Mouse (Mus musculus) kidney, adult 18-20 months (tissue): Measurements from ENCODE around the gene Dab2ip.

ENCODE experiments used
- DNase-seq: peaks from one replicate; pipeline ENCODE4 v3.0.0; 2021

Dab2ip gene

GRCm38 (mm10) chr2:35557911-35558825, at the start of gene Dab2ip:
Gene Dab2ip (plus strand): TSS chr2:35558266.
- no peak for DNase-seq

- DNase-seq = peak; percentile 44
Measured at GRCm38 (mm10) chr2:35508597-35509342, 49.3 kb upstream of the Dab2ip start.

DNA sequence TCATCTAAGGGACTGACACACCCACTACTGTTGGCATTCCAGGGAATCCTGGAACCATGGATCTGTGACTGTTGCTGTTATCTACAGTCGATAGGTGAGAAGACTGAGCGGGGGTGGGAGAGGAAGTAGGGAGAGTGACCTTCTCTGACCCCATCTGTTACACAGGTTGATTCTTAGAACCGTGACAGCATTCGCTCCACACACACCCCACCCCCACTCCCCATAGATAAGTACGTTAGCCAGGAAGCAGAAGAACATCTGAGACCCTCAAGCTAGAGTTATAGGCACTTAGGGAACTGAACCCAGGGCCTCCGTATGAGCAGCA, 48.8 kb upstream of the Dab2ip start:
- DNase-seq = no peak

DNA sequence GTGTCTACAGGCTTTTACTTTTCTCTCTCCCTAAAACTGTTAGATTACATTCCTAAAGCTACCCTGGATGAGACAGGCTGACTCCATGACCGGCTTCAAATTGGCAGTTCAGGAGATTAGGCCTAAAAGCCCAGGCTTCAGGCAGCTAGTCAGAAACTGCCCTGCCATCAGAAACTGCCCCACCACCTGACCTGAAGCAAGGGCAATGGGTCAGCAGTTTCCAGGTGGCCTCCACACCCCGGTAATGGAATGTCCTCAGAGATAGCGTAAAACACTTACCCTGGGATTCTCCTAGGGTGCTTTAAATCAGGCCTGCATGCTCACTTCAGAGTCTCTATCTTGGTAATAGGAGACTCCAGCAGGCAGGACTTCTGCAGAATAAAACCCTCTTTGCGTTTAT, 48.2 kb upstream of the Dab2ip start:
- DNase-seq = no peak

- DNase-seq = no peak
Measured at GRCm38 (mm10) chr2:35510920-35511319, 47.1 kb upstream of the Dab2ip start.

- DNase-seq = no peak
Measured at GRCm38 (mm10) chr2:35512226-35512625, 45.8 kb upstream of the Dab2ip start.

GRCm38 (mm10) chr2:35514051-35514892, 43.8 kb upstream of the Dab2ip start:
- DNase-seq = peak; percentile 64

GRCm38 (mm10) chr2:35526612-35527242, 31.3 kb upstream of the Dab2ip start:
- no peak for DNase-seq

DNA sequence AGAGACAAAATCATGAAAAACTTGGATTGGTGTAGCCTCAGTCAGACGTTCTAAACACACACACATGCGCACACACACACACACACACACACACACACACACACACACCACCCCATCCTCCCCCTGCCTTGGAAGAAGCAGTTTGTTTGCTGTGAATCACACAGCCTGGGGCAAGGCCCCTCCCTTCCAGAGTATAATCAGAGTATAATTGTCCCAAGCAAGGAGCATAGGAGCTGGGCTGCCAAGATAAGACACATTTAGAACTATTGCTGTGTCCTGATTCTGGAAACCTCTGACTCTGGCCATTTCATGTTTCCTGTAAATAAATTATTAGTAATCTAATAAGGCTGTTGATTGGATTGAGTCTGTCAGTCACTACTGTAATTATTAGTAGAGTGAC, 29.0 kb upstream of the Dab2ip start:
- no peak for DNase-seq

DNA sequence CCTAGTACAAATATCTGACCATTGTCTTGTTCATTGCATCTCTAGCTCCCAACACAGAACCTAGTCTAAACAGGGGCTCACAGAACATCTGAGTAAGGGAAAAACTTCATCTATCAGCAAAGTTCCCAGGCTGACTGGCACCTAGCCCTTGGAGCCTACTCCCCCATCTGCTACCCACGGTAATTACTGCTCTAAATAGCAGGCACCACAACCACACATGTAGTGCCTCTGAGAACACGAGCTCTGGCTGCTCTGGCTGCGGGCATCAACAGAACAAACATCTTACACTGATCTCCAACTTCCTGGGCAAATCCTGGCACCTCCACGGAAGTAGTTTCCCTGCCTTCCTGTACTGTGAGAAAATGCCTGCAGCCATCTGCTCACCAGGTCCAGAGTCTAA, 28.2 kb upstream of the Dab2ip start:
- DNase-seq = no peak

- DNase-seq = no peak
Measured at GRCm38 (mm10) chr2:35530732-35531131, 27.3 kb upstream of the Dab2ip start.

GRCm38 (mm10) chr2:35533646-35534045, 24.4 kb upstream of the Dab2ip start:
- DNase-seq = no peak

GRCm38 (mm10) chr2:35539276-35539972, 18.6 kb upstream of the Dab2ip start:
- peak; percentile 85 for DNase-seq

GRCm38 (mm10) chr2:35540798-35541197, 17.3 kb upstream of the Dab2ip start:
- DNase-seq = no peak

GRCm38 (mm10) chr2:35544717-35545116, 13.3 kb upstream of the Dab2ip start:
- peak; percentile 70 for DNase-seq

DNA sequence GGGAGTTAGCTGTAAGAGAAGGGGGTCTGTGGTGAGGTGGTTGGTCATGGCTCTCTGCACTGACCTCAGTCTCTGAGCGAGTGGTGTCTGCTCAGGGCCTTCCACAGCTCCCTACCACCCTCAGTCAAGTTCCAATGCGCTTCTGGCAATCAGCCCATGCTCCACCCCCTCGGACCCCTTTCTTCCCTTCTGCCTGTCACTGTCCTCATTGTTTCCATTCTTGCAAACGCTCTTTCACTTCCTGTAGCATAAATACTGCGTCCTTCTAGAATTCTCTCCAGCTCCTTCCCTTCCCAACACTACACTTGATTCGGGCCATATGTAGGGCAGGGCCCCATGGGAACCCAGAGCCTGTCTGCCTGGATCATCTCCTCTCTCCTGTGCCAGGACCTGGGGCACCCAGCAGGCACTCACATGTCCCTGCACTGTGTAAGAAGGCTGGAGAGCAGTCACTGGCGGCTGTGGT, 12.9 kb upstream of the Dab2ip start:
- no peak for DNase-seq

- DNase-seq = no peak
Measured at GRCm38 (mm10) chr2:35546462-35546861, 11.6 kb upstream of the Dab2ip start.

DNA sequence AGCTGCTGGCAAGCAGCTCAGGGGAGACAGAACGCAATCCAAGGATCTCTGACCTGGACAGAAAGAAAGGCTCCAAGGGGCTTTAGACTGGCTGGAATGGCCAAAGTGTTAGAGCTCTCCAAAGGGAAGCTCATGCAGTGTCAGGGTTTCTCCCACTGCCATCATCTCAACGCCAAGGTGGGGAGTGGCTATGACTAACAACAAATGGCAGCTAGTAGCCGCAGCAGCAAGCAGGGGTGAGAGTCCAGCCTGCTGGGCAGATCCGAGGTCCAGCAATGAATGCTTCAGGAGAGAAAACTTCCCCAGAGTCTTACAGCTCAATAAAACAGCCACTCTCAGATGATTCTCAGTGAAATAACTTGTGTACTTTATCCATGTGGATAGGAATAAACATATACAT, 8.9 kb upstream of the Dab2ip start:
- no peak for DNase-seq

DNA sequence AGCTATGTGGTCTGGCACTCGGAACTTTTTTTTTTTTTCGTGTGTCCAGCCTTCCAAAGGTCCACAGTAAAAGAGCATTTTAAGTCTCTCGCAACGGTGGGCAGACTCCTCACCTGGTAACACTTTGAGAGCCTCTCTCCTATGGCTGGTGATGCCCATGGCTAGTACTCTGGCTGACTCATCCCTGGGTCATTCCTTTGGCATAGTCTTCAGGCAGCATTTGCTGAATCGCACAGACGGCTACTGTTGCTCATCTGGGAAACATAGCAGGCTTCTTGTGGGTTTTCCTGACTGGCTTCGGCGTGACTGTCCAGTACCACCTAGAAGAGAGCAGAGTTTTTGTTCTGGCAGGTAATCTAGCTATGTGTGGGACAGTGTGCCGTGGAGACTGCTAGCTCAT, 8.0 kb upstream of the Dab2ip start:
- DNase-seq = no peak

DNA sequence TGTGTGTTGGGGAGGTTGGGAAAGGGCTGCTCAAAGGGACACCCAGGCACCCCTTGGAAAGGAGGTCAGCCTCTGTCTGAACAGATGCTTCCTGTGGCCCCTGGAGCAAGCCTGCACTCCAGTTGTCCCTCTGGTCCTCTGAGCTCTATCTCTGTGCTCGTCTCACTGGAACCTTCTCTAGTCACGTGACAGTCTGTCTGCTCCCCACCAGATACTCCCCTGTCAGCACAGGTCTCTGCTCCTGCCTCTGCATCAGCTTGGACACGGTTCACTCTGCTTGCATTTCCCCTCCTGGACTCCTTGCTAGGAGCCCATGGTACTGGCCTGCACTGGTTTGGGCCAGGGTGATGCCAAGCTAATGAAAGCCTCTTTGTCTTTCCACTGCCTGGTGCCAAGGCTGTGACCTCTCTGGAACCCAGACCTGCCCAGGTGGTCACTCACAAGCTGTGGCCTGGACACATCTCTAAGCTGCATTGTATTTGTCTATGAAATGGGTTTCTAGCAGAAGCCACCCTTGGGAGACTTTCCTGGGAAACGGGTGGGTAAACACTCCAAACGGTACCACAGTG, 1.1 kb upstream of the Dab2ip start:
- DNase-seq = no peak

- no peak for DNase-seq
Measured at GRCm38 (mm10) chr2:35558826-35559550, 922 bp downstream of the Dab2ip start.
